Mouse (Mus musculus): ENCODE measurements at regions not wholly inside any gene's neighbourhood (a gene's known extent, or its start where the extent isn't known, plus 50 kb on each side); places are given as distances from the start of the nearest gene placed in this dataset.
"Not testable (repeated sequence)": the region's sequence is repeated elsewhere in the genome, so short reads cannot be mapped to it uniquely, and the experiment has no call there.

GRCm38 (mm10) chr7:111189731-111190130 lies 106.9 kb upstream of the Eif4g2 start:
- Histone ChIP-seq H3K9me3 (no peaks in the 10 kb centered on the region), H3K4me3 (no peak overlapping the region), H3K27me3 (no peaks in the 10 kb centered on the region), H3K4me2 (replicated peaks) (no peak overlapping the region), H3K4me1 (0 out of 2 replicates have a peak, but pooled peaks cover 3% of the 10 kb centered on the region), H3K36me3 (no peaks in the 10 kb centered on the region), H3K27ac (replicated peaks) (no peak overlapping the region), H3K9ac (replicated peaks) (no peak overlapping the region)
- WGBS: 91% methylated on average over 4 of the region's 4 CpGs
- no peak for ATAC-seq (replicated peaks)

DNA sequence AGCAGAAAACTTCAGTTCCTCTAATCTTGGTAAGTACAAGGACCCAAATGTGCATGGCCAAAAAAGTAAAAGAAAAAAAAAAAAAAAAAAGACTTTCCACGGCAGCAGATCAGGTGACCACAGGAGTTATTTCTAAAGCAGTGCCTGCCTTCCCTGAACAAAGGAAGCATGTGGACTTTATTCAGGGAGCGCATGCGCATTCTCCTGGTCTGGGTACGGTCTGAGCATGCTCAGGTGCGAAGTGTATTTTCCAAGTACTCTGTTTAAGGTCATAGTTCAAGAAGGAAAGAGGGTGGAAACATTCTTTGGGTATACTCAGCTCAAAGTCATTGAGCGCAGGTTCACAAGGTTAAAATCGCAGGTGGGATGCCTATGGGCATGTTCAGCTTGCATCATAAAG lies 103.1 kb upstream of the Eif4g2 start:
- Histone ChIP-seq H3K4me2 (replicated peaks) (no peak overlapping the region), H3K9me3 (no peaks in the 10 kb centered on the region), H3K27ac (replicated peaks) (no peak overlapping the region), H3K4me3 (no peak overlapping the region), H3K9ac (replicated peaks) (no peak overlapping the region), H3K36me3 (no peaks in the 10 kb centered on the region), H3K4me1 (no peaks in the 10 kb centered on the region), H3K27me3 (no peaks in the 10 kb centered on the region)
- WGBS: 88% methylated on average over 7 of the region's 7 CpGs
- ATAC-seq (replicated peaks): no peak

DNA sequence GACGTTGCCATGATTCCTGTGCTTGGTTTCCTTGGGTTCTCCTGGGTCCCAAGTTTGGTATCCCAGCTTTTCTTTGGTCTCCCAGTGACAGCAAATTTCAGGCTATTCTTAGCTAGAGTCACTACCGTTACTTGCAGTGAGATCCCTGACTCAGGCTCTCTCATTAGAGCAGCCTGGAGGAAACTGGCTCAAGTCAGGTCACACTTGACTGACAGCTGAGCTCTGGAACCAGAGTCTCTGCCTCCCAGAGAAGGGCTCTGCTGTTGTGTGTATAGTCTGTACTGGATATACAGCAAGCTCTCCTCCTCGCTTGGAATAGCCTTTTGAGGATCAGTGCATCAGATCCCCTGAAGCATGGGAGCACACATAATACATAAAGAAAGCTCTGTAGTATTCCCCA lies 100.7 kb upstream of the Eif4g2 start:
- Histone ChIP-seq H3K9me3 (no peaks in the 10 kb centered on the region), H3K9ac (replicated peaks) (no peak overlapping the region), H3K36me3 (no peaks in the 10 kb centered on the region), H3K27ac (replicated peaks) (no peak overlapping the region), H3K4me1 (peaks cover 7% of the 10 kb centered on the region; the same call in 1 of the 2 replicates), H3K4me3 (no peak overlapping the region), H3K27me3 (no peaks in the 10 kb centered on the region), H3K4me2 (replicated peaks) (no peak overlapping the region)
- ATAC-seq (replicated peaks): no peak
- 58% methylated on average over 3 of the region's 3 CpGs for WGBS

DNA sequence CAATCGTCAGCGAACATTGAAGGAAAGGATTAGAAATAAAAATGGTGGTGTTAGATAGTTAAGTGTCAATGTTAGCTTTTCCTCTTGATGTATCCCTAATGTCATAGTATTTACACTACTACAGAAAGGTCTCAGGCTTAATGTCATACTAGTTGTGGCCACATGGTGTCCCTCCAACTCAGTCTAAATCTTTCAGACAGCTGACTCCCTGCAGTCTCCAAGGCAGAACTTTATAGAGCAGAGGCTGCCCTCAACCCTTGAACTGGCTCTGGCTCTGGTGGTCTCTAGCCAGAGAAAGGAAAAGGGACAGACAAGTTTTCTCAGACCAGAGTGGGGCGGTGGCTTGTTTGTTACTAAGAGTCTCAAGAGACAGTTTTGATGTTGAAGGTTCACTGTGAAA lies 99.5 kb upstream of the Eif4g2 start:
- H3K27me3 ChIP-seq: no peaks in the 10 kb centered on the region
- no peak overlapping the region for H3K27ac ChIP-seq (replicated peaks)
- H3K4me3 ChIP-seq: no peak overlapping the region
- 75% methylated on average over 3 of the region's 3 CpGs for WGBS
- no peaks in the 10 kb centered on the region for H3K36me3 ChIP-seq
- peaks cover 7% of the 10 kb centered on the region; the same call in 1 of the 2 replicates for H3K4me1 ChIP-seq
- no peaks in the 10 kb centered on the region for H3K9me3 ChIP-seq
- peak; percentile 76 for ATAC-seq (replicated peaks)
- H3K9ac ChIP-seq (replicated peaks): no peak overlapping the region
- no peak overlapping the region for H3K4me2 ChIP-seq (replicated peaks)

DNA sequence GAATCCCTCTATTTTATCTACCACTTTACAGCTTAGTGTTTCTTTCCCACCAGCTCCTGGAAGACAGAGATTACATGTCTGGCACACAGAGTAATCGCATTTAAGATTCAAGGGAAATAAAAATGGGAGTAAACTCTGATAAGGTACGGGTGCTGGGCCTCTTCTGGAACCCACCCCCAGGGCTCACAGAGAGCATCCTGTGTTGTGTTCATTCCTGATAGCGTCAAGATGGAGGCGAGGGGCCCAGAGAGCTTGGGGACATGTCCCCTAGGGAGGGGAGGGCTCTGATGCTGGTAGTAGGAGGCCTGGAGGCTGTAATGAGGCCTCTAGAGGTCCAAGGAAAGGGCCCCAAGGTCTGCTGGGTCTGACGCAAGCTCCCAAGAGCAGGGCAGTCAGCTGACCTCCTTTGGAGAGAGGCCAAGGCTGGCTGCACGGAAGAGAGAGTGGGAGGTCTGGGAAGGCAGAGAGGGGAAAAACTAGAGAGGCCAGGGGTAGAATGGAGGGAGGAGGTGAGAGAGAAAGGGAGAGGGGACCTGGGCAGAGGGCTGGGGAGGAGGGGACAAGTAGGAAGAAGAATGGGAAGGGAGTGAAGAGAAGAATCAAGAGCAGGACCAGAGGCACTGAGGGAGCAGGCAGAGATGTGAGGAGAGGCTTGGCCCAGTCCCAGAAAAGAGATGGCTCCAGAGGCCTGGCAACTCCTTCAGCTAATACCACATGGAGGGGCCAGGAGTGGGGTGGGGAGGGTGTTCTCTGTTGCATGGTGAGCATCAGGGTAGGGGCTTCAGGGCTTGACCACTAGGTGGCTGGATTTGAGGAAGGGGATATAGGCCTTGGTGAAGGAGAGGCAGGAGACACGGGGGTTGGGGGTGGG lies 96.8 kb upstream of the Eif4g2 start:
- ATAC-seq (replicated peaks): peak; percentile 47; the same call in 1 of the 2 replicates
- H3K27me3 ChIP-seq: no peaks in the 10 kb centered on the region
- WGBS: 58% methylated on average over 7 of the region's 7 CpGs

DNA sequence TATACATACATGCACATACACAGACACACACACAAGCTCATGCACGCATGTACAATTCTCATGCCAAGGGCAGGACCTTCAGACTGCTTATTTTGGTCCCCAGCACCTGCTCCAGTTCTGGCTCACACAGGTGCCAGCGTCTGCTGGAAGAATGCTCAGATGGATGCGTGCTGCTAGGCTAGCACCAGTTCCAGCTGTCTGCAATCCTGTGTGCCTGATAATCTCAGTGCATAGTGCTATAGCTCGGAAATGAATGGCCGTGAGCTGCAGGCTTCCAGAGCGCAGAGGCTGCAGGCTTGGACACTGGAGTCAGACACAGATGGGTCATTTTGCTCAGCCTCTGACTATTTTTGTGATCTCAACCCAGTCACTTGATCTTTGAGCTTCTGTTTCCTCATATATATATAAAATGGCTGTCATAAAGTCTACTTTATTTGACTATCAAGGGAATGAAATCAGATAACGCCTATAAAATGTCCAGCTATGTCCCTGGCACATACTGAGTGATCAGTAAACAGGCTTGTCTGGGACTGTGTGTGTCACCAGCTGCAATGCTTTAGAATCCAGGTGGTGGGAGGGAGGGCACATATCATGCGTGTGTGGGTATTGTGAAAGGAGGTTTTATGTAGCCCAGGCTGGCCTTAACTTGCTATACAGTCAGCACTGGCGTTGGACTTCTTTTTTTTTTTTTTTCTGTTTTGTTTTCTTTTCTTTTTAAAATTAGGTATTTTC lies 91.7 kb upstream of the Eif4g2 start:
- H3K36me3 ChIP-seq: no peaks in the 10 kb centered on the region
- no peaks in the 10 kb centered on the region for H3K9me3 ChIP-seq
- no peaks in the 10 kb centered on the region for H3K27me3 ChIP-seq
- H3K4me1 ChIP-seq: peaks cover 2% of the 10 kb centered on the region; the same call in 1 of the 2 replicates
- H3K4me2 ChIP-seq (replicated peaks): no peak overlapping the region
- no peak overlapping the region for H3K4me3 ChIP-seq
- ATAC-seq (replicated peaks): no peak
- no peak overlapping the region for H3K9ac ChIP-seq (replicated peaks)
- no peak overlapping the region for H3K27ac ChIP-seq (replicated peaks)
- WGBS: 82% methylated on average over 9 of the region's 9 CpGs

More for the DNA sequence above, 96.8 kb upstream of the Eif4g2 start:
- peaks cover 7% of the 10 kb centered on the region; the same call in 1 of the 2 replicates for H3K4me1 ChIP-seq
- H3K9me3 ChIP-seq: no peaks in the 10 kb centered on the region
- H3K27ac ChIP-seq (replicated peaks): no peak overlapping the region
- no peak overlapping the region for H3K9ac ChIP-seq (replicated peaks)
- no peak overlapping the region for H3K4me3 ChIP-seq
- H3K4me2 ChIP-seq (replicated peaks): no peak overlapping the region
- H3K36me3 ChIP-seq: no peaks in the 10 kb centered on the region

DNA sequence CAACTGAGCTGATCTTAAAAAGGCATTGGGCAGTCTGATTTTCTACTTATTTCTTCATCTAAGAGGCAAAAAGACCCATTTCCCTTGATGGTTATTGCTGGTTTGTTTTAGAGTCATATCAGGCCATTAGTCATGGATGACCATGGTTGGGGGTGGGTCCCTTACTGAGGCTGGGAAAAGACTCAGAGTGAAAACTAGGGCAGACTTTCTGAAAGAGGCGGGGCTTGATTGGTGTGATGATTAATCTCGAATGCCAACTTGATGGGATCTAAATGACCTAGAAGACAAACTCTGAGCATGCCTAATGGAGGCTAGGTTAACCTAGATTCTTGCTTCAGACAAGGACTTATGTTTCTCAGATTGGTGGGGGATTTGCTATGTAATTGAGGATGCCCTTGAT lies 89.2 kb upstream of the Eif4g2 start:
- Histone ChIP-seq H3K9me3 (no peaks in the 10 kb centered on the region), H3K27me3 (no peaks in the 10 kb centered on the region), H3K36me3 (no peaks in the 10 kb centered on the region), H3K9ac (replicated peaks) (no peak overlapping the region), H3K4me1 (no peaks in the 10 kb centered on the region), H3K4me3 (no peak overlapping the region), H3K4me2 (replicated peaks) (no peak overlapping the region), H3K27ac (replicated peaks) (no peak overlapping the region)
- WGBS: 90% methylated on average over 2 of the region's 2 CpGs
- no peak for ATAC-seq (replicated peaks)

DNA sequence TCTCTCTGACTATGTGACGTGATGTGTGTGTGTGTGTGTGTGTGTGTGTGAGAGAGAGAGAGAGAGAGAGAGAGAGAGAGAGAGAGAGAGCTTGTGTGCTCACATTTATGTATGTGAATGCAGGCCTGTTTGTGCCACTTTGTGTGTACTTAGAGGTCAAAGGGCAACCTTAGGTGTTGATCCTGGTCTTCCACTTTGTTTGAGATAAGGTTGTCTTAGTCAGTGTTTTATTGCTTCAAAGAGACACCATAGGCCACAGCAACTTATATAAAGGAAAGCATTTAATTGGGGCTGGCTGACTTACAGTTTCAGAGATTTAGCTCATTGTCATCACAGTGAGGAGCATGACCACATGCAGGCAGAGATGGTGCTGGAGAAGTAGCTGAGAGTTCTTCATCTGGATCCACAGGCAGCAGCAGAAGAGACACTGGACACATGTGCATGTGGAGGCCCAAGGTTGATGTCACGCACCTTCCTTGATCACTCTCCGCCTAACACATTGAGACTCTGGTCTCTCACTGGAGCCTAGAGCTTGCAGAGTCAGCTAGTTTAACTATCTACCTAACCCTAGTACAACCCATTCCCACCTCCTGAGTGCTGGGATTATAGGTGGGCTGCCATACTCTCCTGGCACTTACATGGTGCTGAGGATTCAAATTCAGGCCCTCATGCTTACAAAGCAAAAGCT lies 85.9 kb upstream of the Eif4g2 start:
- H3K27me3 ChIP-seq; H3K27ac ChIP-seq (replicated peaks); ATAC-seq (replicated peaks); H3K4me3 ChIP-seq; H3K9ac ChIP-seq (replicated peaks); H3K4me2 ChIP-seq (replicated peaks); H3K4me1 ChIP-seq; H3K36me3 ChIP-seq; H3K9me3 ChIP-seq: not testable (repeated sequence)
- 96% methylated on average over 3 of the region's 3 CpGs for WGBS

GRCm38 (mm10) chr7:111164994-111165393 lies 82.2 kb upstream of the Eif4g2 start:
- Histone ChIP-seq H3K36me3 (no peaks in the 10 kb centered on the region), H3K4me2 (replicated peaks) (no peak overlapping the region), H3K27me3 (no peaks in the 10 kb centered on the region), H3K9me3 (no peaks in the 10 kb centered on the region), H3K4me1 (0 out of 2 replicates have a peak, but pooled peaks cover 2% of the 10 kb centered on the region), H3K9ac (replicated peaks) (no peak overlapping the region), H3K27ac (replicated peaks) (no peak overlapping the region), H3K4me3 (no peak overlapping the region)
- ATAC-seq (replicated peaks): no peak
- WGBS: 61% methylated on average over 3 of the region's 3 CpGs

DNA sequence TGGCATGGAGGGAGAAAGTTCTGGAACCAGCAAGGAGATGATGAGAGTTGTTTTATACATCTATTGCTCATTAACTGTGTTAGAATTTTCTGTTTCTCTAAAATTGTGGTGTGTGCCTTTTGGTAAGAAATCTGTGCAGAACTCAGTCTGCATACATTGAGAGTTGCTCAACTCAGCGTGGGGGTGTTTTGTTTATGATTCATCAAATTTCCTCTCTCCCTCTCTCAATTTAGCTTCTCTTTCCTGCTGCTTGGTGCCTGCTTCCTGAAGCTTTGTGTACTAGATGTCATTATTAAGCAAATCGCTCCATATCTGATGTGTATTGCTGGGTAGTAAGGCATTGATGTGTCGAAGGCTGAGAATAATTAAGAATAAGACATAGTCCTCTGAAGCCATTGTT lies 81.4 kb upstream of the Eif4g2 start:
- Histone ChIP-seq H3K9ac (replicated peaks) (no peak overlapping the region), H3K27ac (replicated peaks) (no peak overlapping the region), H3K4me2 (replicated peaks) (no peak overlapping the region), H3K27me3 (no peaks in the 10 kb centered on the region), H3K4me1 (0 out of 2 replicates have a peak, but pooled peaks cover 2% of the 10 kb centered on the region), H3K4me3 (no peak overlapping the region), H3K9me3 (no peaks in the 10 kb centered on the region), H3K36me3 (no peaks in the 10 kb centered on the region)
- 75% methylated on average over 3 of the region's 3 CpGs for WGBS
- no peak for ATAC-seq (replicated peaks)

GRCm38 (mm10) chr7:111163861-111164260 lies 81.0 kb upstream of the Eif4g2 start:
- Histone ChIP-seq H3K27me3 (no peaks in the 10 kb centered on the region), H3K27ac (replicated peaks) (no peak overlapping the region), H3K9me3 (no peaks in the 10 kb centered on the region), H3K4me2 (replicated peaks) (no peak overlapping the region), H3K36me3 (no peaks in the 10 kb centered on the region), H3K4me1 (0 out of 2 replicates have a peak, but pooled peaks cover 6% of the 10 kb centered on the region), H3K9ac (replicated peaks) (no peak overlapping the region), H3K4me3 (no peak overlapping the region)
- 50% methylated on average over 3 of the region's 3 CpGs for WGBS
- ATAC-seq (replicated peaks): no peak

DNA sequence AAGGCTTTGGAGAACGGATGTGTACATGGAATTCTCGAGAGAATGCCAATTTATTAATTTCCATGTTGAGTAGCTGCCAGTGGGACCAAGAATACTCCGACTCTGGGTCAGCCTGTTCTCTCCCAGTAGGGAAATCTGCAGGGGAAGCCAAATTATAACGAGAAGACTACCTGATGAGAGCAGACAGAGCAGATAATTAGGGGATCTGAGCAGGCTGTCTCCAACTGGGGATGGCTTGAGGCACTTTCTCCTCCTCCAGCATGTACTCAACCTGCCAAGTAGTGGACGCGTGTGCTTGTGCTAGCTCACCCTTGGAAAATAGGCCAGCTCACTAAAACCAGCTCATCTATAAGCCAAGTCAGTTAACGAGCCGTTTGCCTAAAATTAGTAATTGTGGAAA lies 80.5 kb upstream of the Eif4g2 start:
- no peaks in the 10 kb centered on the region for H3K9me3 ChIP-seq
- no peaks in the 10 kb centered on the region for H3K27me3 ChIP-seq
- no peak for ATAC-seq (replicated peaks)
- H3K4me3 ChIP-seq: no peak overlapping the region
- no peak overlapping the region for H3K9ac ChIP-seq (replicated peaks)
- H3K27ac ChIP-seq (replicated peaks): no peak overlapping the region
- no peaks in the 10 kb centered on the region for H3K36me3 ChIP-seq
- no peak overlapping the region for H3K4me2 ChIP-seq (replicated peaks)
- 0 out of 2 replicates have a peak, but pooled peaks cover 7% of the 10 kb centered on the region for H3K4me1 ChIP-seq
- 46% methylated on average over 8 of the region's 8 CpGs for WGBS

All from forebrain, embryonic 15.5 days (tissue).